Mouse (Mus musculus) olfactory bulb, adult 2 months (tissue): ENCODE data around the gene 1700013F07Rik.

Source experiments
- CTCF ChIP-seq: fragments of 200-500 bp; IDR thresholded peaks from 2 replicates; pipeline ENCODE4 v1.5.1; 2012; ENCODE audit warnings: low read depth, mild to moderate bottlenecking, low read length, moderate library complexity; ENCODE audit not compliant: insufficient read depth
- POLR2A ChIP-seq: fragments of 200-500 bp; IDR thresholded peaks from 2 replicates; pipeline ENCODE4 v1.6.1; 2012; ENCODE audit warnings: mild to moderate bottlenecking, low read depth, low read length, moderate library complexity; ENCODE audit not compliant: insufficient read depth

DNA sequence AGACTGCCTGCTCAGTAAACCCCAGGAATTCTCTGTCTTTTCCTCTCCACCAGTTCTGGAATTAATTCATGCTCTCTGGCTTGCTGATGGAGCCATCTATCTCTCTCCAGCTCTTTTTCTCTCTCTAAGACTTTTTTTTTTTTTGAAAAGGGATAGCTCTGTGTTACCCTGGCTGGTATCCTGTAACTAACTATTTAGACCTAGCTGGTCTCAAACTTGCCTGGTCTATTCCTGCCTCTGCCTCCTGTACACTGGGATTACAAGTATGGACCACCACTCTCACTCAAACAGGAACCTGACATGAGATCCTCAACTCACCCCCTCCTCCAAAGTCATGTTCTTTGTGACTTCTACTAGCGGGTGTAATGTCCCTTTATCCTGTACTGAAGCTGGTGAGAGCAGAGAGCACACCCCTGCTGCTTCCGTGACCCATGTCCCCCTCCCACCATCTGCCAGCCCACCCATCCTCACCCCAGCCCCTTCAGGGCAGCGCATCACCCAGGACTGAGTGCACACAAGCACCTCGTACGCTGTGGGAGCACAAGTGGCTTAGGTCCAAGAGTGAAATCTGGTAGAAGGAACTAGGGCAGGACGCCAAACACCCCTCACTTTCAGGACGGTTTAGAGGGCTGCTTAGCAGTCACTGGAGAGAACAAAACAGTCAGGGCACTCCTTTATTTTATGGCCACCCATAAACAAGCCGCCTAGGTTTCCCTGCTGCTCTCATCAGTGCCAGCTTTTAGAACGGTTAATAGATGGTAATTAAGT is 23.1 kb upstream of the 1700013F07Rik start:
- TF ChIP-seq POLR2A = no peak
- TF ChIP-seq CTCF = no peak
